Mouse (Mus musculus) layer of hippocampus, adult 11-12 months (tissue): ENCODE measurements around the gene Cdhr3.
"Not testable (repeated sequence)": the region's sequence is repeated elsewhere in the genome, so short reads cannot be mapped to it uniquely, and the experiment has no call there.

Source experiments
- DNase-seq: peaks from one replicate; pipeline ENCODE4 v3.0.0; 2022; ENCODE audit warnings: low spot score

The Cdhr3 gene

GRCm38 (mm10) chr12:33005858-33006257 lies 86.8 kb downstream of the Cdhr3 start:
- DNase-seq = no peak

GRCm38 (mm10) chr12:33003339-33003965 lies 89.2 kb downstream of the Cdhr3 start:
- DNase-seq = no peak

- no peak for DNase-seq
Measured at GRCm38 (mm10) chr12:33000402-33000801, 92.3 kb downstream of the Cdhr3 start.

- not testable (repeated sequence) for DNase-seq
Measured at GRCm38 (mm10) chr12:32999778-33000177, 92.9 kb downstream of the Cdhr3 start.

GRCm38 (mm10) chr12:32998766-32999165 lies 93.9 kb downstream of the Cdhr3 start:
- DNase-seq = no peak

GRCm38 (mm10) chr12:32995081-32995834 lies 97.4 kb downstream of the Cdhr3 start:
- DNase-seq = no peak

GRCm38 (mm10) chr12:32994081-32994480 lies 98.6 kb downstream of the Cdhr3 start:
- DNase-seq = no peak

- DNase-seq = no peak
Measured at GRCm38 (mm10) chr12:32989731-32990130, 102.9 kb downstream of the Cdhr3 start.

GRCm38 (mm10) chr12:32986284-32986683 lies 106.4 kb downstream of the Cdhr3 start:
- no peak for DNase-seq
